Mouse (Mus musculus) hindbrain, embryonic 16.5 days (tissue): ENCODE measurements around the gene Cd109. TPM values are rescaled to one million over a fixed set of nuclear protein-coding genes. Genes with fewer than 3 reads are reported as not detected.

ENCODE experiments used
- ATAC-seq: fragments of 200-750 bp; cut with Nextera tagmentation; 2 replicates; pipeline ENCODE4 v1.8.0; 2017; ENCODE audit warnings: moderate TSS enrichment, moderate library complexity
- H3K27ac ChIP-seq: fragments of 300-500 bp; sonication (generic); 2 replicates; pipeline ENCODE4 v1.5.1; 2014; ENCODE audit warnings: low read depth, mild to moderate bottlenecking, control low read depth, low read length, moderate library complexity
- H3K27me3 ChIP-seq: fragments of 300-500 bp; sonication (generic); replicated peaks from 2 replicates; pipeline ENCODE4 v1.6.1; 2014; ENCODE audit warnings: low read length; ENCODE audit not compliant: control insufficient read depth, insufficient read depth
- H3K36me3 ChIP-seq: fragments of 300-500 bp; sonication (generic); 2 replicates; pipeline ENCODE4 v1.6.1; 2014; ENCODE audit warnings: mild to moderate bottlenecking, low read length, moderate library complexity, mixed read lengths; ENCODE audit not compliant: control insufficient read depth, insufficient read depth
- H3K4me1 ChIP-seq: fragments of 300-500 bp; sonication (generic); 2 replicates; pipeline ENCODE4 v1.6.1; 2014; ENCODE audit warnings: low read depth, low read length; ENCODE audit not compliant: control insufficient read depth, insufficient read depth
- H3K4me2 ChIP-seq: fragments of 300-500 bp; sonication (generic); 2 replicates; pipeline ENCODE4 v1.6.1; 2014; ENCODE audit warnings: mild to moderate bottlenecking, low read length, control low read depth, moderate library complexity
- H3K4me3 ChIP-seq: fragments of 300-500 bp; sonication (generic); 2 replicates; pipeline ENCODE4 v1.5.1; 2014; ENCODE audit warnings: mild to moderate bottlenecking, low read length, control low read depth, moderate library complexity
- H3K9ac ChIP-seq: fragments of 300-500 bp; sonication (generic); 2 replicates; pipeline ENCODE4 v1.6.1; 2014; ENCODE audit warnings: low read depth, mild to moderate bottlenecking, control low read depth, low read length, moderate library complexity
- H3K9me3 ChIP-seq: fragments of 300-500 bp; sonication (generic); 2 replicates; pipeline ENCODE4 v1.6.1; 2014; ENCODE audit warnings: mild to moderate bottlenecking, low read length, moderate library complexity; ENCODE audit not compliant: control insufficient read depth
- WGBS: fragments of 180-500 bp; shearing (Covaris S2); extraction: QIAGEN DNeasy Blood & Tissue Kit; methylation state at CpG from one replicate; pipeline ENCODE4 v1.1.7; 2014; 5-methylcytosine and 5-hydroxymethylcytosine counted together
- polyA plus RNA-seq: library from polyadenylated mRNA; unstranded; fragments of >200 nt; fragmentation: Nextera tagmentation; extraction: Ambion mirVana; gene quantifications from 2 replicates; pipeline ENCODE4 v1.2.1, GENCODE M21; 2015

Gene Cd109
- polyA plus RNA-seq, result 0.95 and 2.0 TPM in 2 replicates

GRCm38 (mm10) chr9:78615401-78616021 is at the start of gene Cd109:
Cd109 (plus strand) TSS chr9:78615546.
- Histone ChIP-seq H3K4me3 (peak within 1 kb of the TSS; percentile 60), H3K36me3 (no peaks in the 10 kb centered on the region), H3K9ac (peak within 1 kb of the TSS; percentile 66), H3K27ac (no peak within 1 kb of the TSS), H3K4me2 (peak within 1 kb of the TSS; percentile 90), H3K9me3 (no peaks in the 10 kb centered on the region), H3K4me1 (peaks cover 6% of the 10 kb centered on the region), H3K27me3 (no peaks in the 10 kb centered on the region)
- peak; percentile 79 for ATAC-seq
- under 1% methylated on average over 43 of the region's 43 CpGs for WGBS

GRCm38 (mm10) chr9:78569934-78570333 is 45.4 kb upstream of the Cd109 start:
- ATAC-seq, result no peak
- WGBS, result 81% methylated on average over 9 of the region's 9 CpGs
- H3K36me3 ChIP-seq, result peaks cover 22% of the 10 kb centered on the region
- no peaks in the 10 kb centered on the region for H3K9me3 ChIP-seq
- no peak overlapping the region for H3K4me2 ChIP-seq
- H3K27ac ChIP-seq, result no peak overlapping the region
- no peaks in the 10 kb centered on the region for H3K27me3 ChIP-seq
- H3K9ac ChIP-seq, result no peak overlapping the region
- no peaks in the 10 kb centered on the region for H3K4me1 ChIP-seq
- H3K4me3 ChIP-seq, result no peak overlapping the region

GRCm38 (mm10) chr9:78576466-78576865 is 38.9 kb upstream of the Cd109 start:
- Histone ChIP-seq H3K9ac (no peak overlapping the region), H3K4me2 (no peak overlapping the region), H3K9me3 (no peaks in the 10 kb centered on the region), H3K27ac (no peak overlapping the region), H3K4me1 (no peaks in the 10 kb centered on the region), H3K36me3 (peaks cover 23% of the 10 kb centered on the region), H3K27me3 (no peaks in the 10 kb centered on the region), H3K4me3 (no peak overlapping the region)
- WGBS, result 91% methylated on average over 5 of the region's 5 CpGs
- ATAC-seq, result no peak

- WGBS, result 93% methylated on average over 7 of the region's 7 CpGs
- no peak overlapping the region for H3K9ac ChIP-seq
- H3K4me1 ChIP-seq, result no peaks in the 10 kb centered on the region
- no peak overlapping the region for H3K4me3 ChIP-seq
- no peak for ATAC-seq
- H3K4me2 ChIP-seq, result no peak overlapping the region
- H3K27ac ChIP-seq, result no peak overlapping the region
- H3K9me3 ChIP-seq, result no peaks in the 10 kb centered on the region
- peaks cover 14% of the 10 kb centered on the region for H3K36me3 ChIP-seq
- no peaks in the 10 kb centered on the region for H3K27me3 ChIP-seq
Observed at GRCm38 (mm10) chr9:78578824-78579223, 36.5 kb upstream of the Cd109 start.

GRCm38 (mm10) chr9:78579644-78580396 is 35.5 kb upstream of the Cd109 start:
- no peak; the same call in 1 of the 2 replicates for ATAC-seq
- no peaks in the 10 kb centered on the region for H3K4me1 ChIP-seq
- no peaks in the 10 kb centered on the region for H3K9me3 ChIP-seq
- H3K9ac ChIP-seq, result no peak overlapping the region; the same call in 1 of the 2 replicates
- H3K27ac ChIP-seq, result no peak overlapping the region
- H3K36me3 ChIP-seq, result peaks cover 10% of the 10 kb centered on the region
- no peaks in the 10 kb centered on the region for H3K27me3 ChIP-seq
- 59% methylated on average over 10 of the region's 10 CpGs for WGBS
- H3K4me3 ChIP-seq, result no peak overlapping the region
- no peak overlapping the region for H3K4me2 ChIP-seq

- 3% methylated on average over 30 of the region's 31 CpGs for WGBS
Observed at GRCm38 (mm10) chr9:78587218-78587883, 28.0 kb upstream of the Cd109 start.

GRCm38 (mm10) chr9:78587914-78588313 is 27.4 kb upstream of the Cd109 start, which contains the start of gene Slc17a5:
Slc17a5 (minus strand) TSS chr9:78588041.
- Histone ChIP-seq H3K27ac (peak within 1 kb of the TSS; percentile 86), H3K9me3 (no peaks in the 10 kb centered on the region), H3K36me3 (no peaks in the 10 kb centered on the region), H3K27me3 (no peaks in the 10 kb centered on the region), H3K4me2 (peak within 1 kb of the TSS; percentile 75), H3K4me3 (peak within 1 kb of the TSS; percentile 84), H3K4me1 (peaks cover 5% of the 10 kb centered on the region), H3K9ac (peak within 1 kb of the TSS; percentile 84)
- peak; percentile 99 for ATAC-seq
- WGBS, result under 1% methylated on average over 27 of the region's 27 CpGs

More at GRCm38 (mm10) chr9:78587218-78587883, 28.0 kb upstream of the Cd109 start:
- peak overlapping the region; percentile 84 for H3K9ac ChIP-seq
- H3K4me3 ChIP-seq, result peak overlapping the region; percentile 84
- no peaks in the 10 kb centered on the region for H3K36me3 ChIP-seq
- H3K4me2 ChIP-seq, result peak overlapping the region; percentile 75
- peak; percentile 85 for ATAC-seq
- peaks cover 5% of the 10 kb centered on the region for H3K4me1 ChIP-seq
- H3K27me3 ChIP-seq, result no peaks in the 10 kb centered on the region
- no peaks in the 10 kb centered on the region for H3K9me3 ChIP-seq
- H3K27ac ChIP-seq, result peak overlapping the region; percentile 86

GRCm38 (mm10) chr9:78588411-78589033 is 26.8 kb upstream of the Cd109 start:
- peak overlapping the region; percentile 49; the same call in 1 of the 2 replicates for H3K9ac ChIP-seq
- peak overlapping the region; percentile 69 for H3K27ac ChIP-seq
- no peaks in the 10 kb centered on the region for H3K27me3 ChIP-seq
- no peaks in the 10 kb centered on the region for H3K9me3 ChIP-seq
- H3K36me3 ChIP-seq, result no peaks in the 10 kb centered on the region
- peaks cover 5% of the 10 kb centered on the region for H3K4me1 ChIP-seq
- peak; percentile 53 for ATAC-seq
- 72% methylated on average over 10 of the region's 10 CpGs for WGBS
- H3K4me2 ChIP-seq, result peak overlapping the region; percentile 75
- peak overlapping the region; percentile 84 for H3K4me3 ChIP-seq
